Mouse (Mus musculus) liver, adult 2 months (tissue): Measurements from ENCODE around the gene Susd5.

Experiments used
- CTCF ChIP-seq: fragments of 200-500 bp; IDR thresholded peaks from 2 replicates; pipeline ENCODE4 v1.5.1; 2011; ENCODE audit warnings: low read depth, low read length, control low read depth
- POLR2A ChIP-seq: fragments of 200-500 bp; IDR thresholded peaks from 2 replicates; pipeline ENCODE4 v1.6.1; 2011; ENCODE audit warnings: low read length, control low read depth; ENCODE audit not compliant: insufficient read depth; ENCODE audit errors: extremely low read depth

GRCm38 (mm10) chr9:114052866-114053265, 4.1 kb upstream of the Susd5 start:
- no peak for TF ChIP-seq POLR2A
- no peak for TF ChIP-seq CTCF
